Mouse (Mus musculus): ENCODE results near the gene Ipo13. TPM values are rescaled to one million over a fixed set of nuclear protein-coding genes. Genes with fewer than 3 reads are reported as not detected.
A peak's percentile ranks its signal among the peaks of the same experiment; 100 is the strongest.

Ipo13 gene
- polyA plus RNA-seq, 1 experiment from 2014 or later, result 64.1 TPM

GRCm38 (mm10) chr4:117908834-117909453 lies 5.9 kb downstream of the Ipo13 start:
- WGBS, result 51% methylated on average over 8 of the region's 8 CpGs
- peaks cover 29% of the 10 kb centered on the region for H3K4me1 ChIP-seq (ENCODE audit: control insufficient read depth, insufficient read depth, low read length)
- peak overlapping the region; percentile 42 for H3K4me2 ChIP-seq (ENCODE audit: low read length)
- no peaks in the 10 kb centered on the region for H3K9me3 ChIP-seq (replicated peaks; ENCODE audit: control insufficient read depth, low read length)
- H3K4me3 ChIP-seq (ENCODE audit: low read depth, low read length), result 0 out of 2 replicates have a peak overlapping the region, but pooled peaks have one; percentile 2
- H3K27me3 ChIP-seq (replicated peaks; ENCODE audit: control insufficient read depth, insufficient read depth, low read length), result no peaks in the 10 kb centered on the region
- H3K9ac ChIP-seq (ENCODE audit: low read length), result peak overlapping the region; percentile 44
- ATAC-seq (peak; percentile 90), DNase-seq (ENCODE audit: low spot score) (peak; percentile 89)
- H3K36me3 ChIP-seq (ENCODE audit: control insufficient read depth, insufficient read depth, low read length), result peaks cover 41% of the 10 kb centered on the region
- H3K27ac ChIP-seq (ENCODE audit: low read depth, low read length), result peak overlapping the region; percentile 77

GRCm38 (mm10) chr4:117906196-117906595 lies 8.6 kb downstream of the Ipo13 start:
- WGBS, result 89% methylated on average over 3 of the region's 3 CpGs
- no peak for ATAC-seq
- H3K36me3 ChIP-seq (ENCODE audit: control insufficient read depth, insufficient read depth, low read length), result peaks cover 58% of the 10 kb centered on the region

DNA sequence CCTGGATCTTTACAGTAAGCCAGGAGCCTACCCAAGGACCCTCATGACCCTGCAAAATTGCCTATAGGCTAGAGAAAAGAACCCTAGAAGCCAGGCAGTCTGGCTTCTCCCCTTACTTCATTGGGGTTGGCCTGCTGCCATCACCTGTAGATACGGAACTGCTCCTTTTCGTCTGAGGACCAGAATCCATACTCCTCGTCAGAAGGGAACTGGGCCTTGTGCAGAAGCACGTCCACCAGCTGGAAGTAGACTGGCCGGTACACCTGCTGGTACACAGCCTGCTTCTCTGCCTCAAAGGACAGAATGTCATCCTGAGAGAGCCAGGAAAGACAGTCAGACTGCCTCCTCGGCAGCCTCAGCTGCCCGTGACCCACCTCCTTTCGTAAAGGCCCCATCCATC lies 10.0 kb downstream of the Ipo13 start:
- Histone ChIP-seq H3K36me3 (ENCODE audit: control insufficient read depth, insufficient read depth, low read length) (peaks cover 66% of the 10 kb centered on the region), H3K27ac (ENCODE audit: low read depth, low read length) (no peak overlapping the region), H3K4me2 (ENCODE audit: low read length) (no peak overlapping the region), H3K9ac (ENCODE audit: low read length) (no peak overlapping the region), H3K4me3 (ENCODE audit: low read depth, low read length) (no peak overlapping the region), H3K27me3 (replicated peaks; ENCODE audit: control insufficient read depth, insufficient read depth, low read length) (no peaks in the 10 kb centered on the region), H3K4me1 (ENCODE audit: control insufficient read depth, insufficient read depth, low read length) (peaks cover 14% of the 10 kb centered on the region), H3K9me3 (replicated peaks; ENCODE audit: control insufficient read depth, low read length) (no peaks in the 10 kb centered on the region)
- WGBS, result 91% methylated on average over 8 of the region's 8 CpGs
- DNase-seq (ENCODE audit: low spot score) (no peak), ATAC-seq (no peak)

More at GRCm38 (mm10) chr4:117906196-117906595, 8.6 kb downstream of the Ipo13 start:
- no peak for DNase-seq (ENCODE audit: low spot score)
- Histone ChIP-seq H3K27ac (ENCODE audit: low read depth, low read length) (no peak overlapping the region), H3K9ac (ENCODE audit: low read length) (no peak overlapping the region), H3K4me1 (ENCODE audit: control insufficient read depth, insufficient read depth, low read length) (peaks cover 16% of the 10 kb centered on the region), H3K27me3 (replicated peaks; ENCODE audit: control insufficient read depth, insufficient read depth, low read length) (no peaks in the 10 kb centered on the region), H3K4me2 (ENCODE audit: low read length) (no peak overlapping the region), H3K9me3 (replicated peaks; ENCODE audit: control insufficient read depth, low read length) (no peaks in the 10 kb centered on the region), H3K4me3 (ENCODE audit: low read depth, low read length) (no peak overlapping the region)

DNA sequence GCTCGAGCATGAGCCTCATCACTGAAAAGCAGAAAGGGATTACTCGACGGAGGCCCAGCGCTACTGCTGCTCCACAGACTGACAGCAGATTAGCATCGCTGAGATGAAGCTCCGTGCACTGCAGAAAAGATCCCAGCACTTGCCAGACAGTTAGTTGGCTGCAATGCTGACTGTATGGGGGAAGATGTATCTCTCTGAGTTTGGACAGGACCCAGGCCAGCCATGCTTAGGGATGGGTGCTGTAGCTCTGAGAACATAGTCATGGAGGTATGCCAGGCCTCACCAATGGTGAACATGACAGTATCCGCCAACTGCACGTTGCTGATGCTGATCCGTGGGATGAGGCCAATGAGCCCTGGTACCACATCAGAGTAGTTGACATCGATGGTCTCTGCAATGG lies 10.7 kb downstream of the Ipo13 start:
- H3K9ac ChIP-seq (ENCODE audit: low read length), result no peak overlapping the region
- H3K9me3 ChIP-seq (replicated peaks; ENCODE audit: control insufficient read depth, low read length), result no peaks in the 10 kb centered on the region
- DNase-seq (ENCODE audit: low spot score), result no peak
- H3K36me3 ChIP-seq (ENCODE audit: control insufficient read depth, insufficient read depth, low read length), result peaks cover 73% of the 10 kb centered on the region
- ATAC-seq, result no peak
- 84% methylated on average over 10 of the region's 10 CpGs for WGBS
- peaks cover 7% of the 10 kb centered on the region for H3K4me1 ChIP-seq (ENCODE audit: control insufficient read depth, insufficient read depth, low read length)
- H3K4me3 ChIP-seq (ENCODE audit: low read depth, low read length), result no peak overlapping the region
- H3K4me2 ChIP-seq (ENCODE audit: low read length), result no peak overlapping the region
- no peaks in the 10 kb centered on the region for H3K27me3 ChIP-seq (replicated peaks; ENCODE audit: control insufficient read depth, insufficient read depth, low read length)
- no peak overlapping the region for H3K27ac ChIP-seq (ENCODE audit: low read depth, low read length)

- no peaks in the 10 kb centered on the region for H3K4me1 ChIP-seq (ENCODE audit: control insufficient read depth, insufficient read depth, low read length)
- WGBS, result 86% methylated on average over 3 of the region's 3 CpGs
- H3K4me3 ChIP-seq (ENCODE audit: low read depth, low read length), result no peak overlapping the region
- ATAC-seq (no peak), DNase-seq (ENCODE audit: low spot score) (no peak)
- peaks cover 93% of the 10 kb centered on the region for H3K36me3 ChIP-seq (ENCODE audit: control insufficient read depth, insufficient read depth, low read length)
- H3K27me3 ChIP-seq (replicated peaks; ENCODE audit: control insufficient read depth, insufficient read depth, low read length), result no peaks in the 10 kb centered on the region
- H3K9ac ChIP-seq (ENCODE audit: low read length), result no peak overlapping the region
- H3K9me3 ChIP-seq (replicated peaks; ENCODE audit: control insufficient read depth, low read length), result no peaks in the 10 kb centered on the region
- H3K4me2 ChIP-seq (ENCODE audit: low read length), result no peak overlapping the region
- H3K27ac ChIP-seq (ENCODE audit: low read depth, low read length), result no peak overlapping the region
These were observed 16.7 kb downstream of the Ipo13 start for GRCm38 (mm10) chr4:117898111-117898510.

GRCm38 (mm10) chr4:117896031-117896430 lies 18.8 kb downstream of the Ipo13 start:
- no peak overlapping the region for H3K9ac ChIP-seq (ENCODE audit: low read length)
- DNase-seq (ENCODE audit: low spot score), result no peak
- no peak for ATAC-seq
- no peaks in the 10 kb centered on the region for H3K27me3 ChIP-seq (replicated peaks; ENCODE audit: control insufficient read depth, insufficient read depth, low read length)
- H3K9me3 ChIP-seq (replicated peaks; ENCODE audit: control insufficient read depth, low read length), result no peaks in the 10 kb centered on the region
- H3K4me1 ChIP-seq (ENCODE audit: control insufficient read depth, insufficient read depth, low read length), result peaks cover 3% of the 10 kb centered on the region; the same call in 1 of the 2 replicates
- WGBS, result 95% methylated on average over 6 of the region's 6 CpGs
- H3K36me3 ChIP-seq (ENCODE audit: control insufficient read depth, insufficient read depth, low read length), result peaks cover 72% of the 10 kb centered on the region
- H3K4me3 ChIP-seq (ENCODE audit: low read depth, low read length), result no peak overlapping the region
- no peak overlapping the region for H3K27ac ChIP-seq (ENCODE audit: low read depth, low read length)
- no peak overlapping the region for H3K4me2 ChIP-seq (ENCODE audit: low read length)

DNA sequence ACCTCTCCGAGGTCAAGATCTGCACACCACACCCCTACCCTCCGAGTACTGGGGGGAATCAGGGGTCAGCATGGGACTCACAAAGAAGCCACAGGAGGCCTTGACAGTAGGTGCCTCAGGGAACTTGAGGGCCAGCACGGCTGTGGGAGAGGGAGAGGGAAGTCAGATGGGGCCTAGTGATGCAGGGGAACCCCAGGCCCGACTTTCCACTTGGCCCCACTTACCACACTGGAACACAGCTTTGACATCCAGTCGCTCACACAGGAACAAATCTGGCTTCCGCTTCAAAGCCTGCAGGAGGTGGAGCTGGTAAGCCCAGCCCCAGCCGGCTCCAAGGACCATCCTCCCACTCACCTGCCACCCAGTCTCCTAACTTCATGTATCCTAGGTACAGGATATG lies 19.5 kb downstream of the Ipo13 start:
- no peaks in the 10 kb centered on the region for H3K27me3 ChIP-seq (replicated peaks; ENCODE audit: control insufficient read depth, insufficient read depth, low read length)
- WGBS, result 78% methylated on average over 7 of the region's 7 CpGs
- H3K9me3 ChIP-seq (replicated peaks; ENCODE audit: control insufficient read depth, low read length), result no peaks in the 10 kb centered on the region
- DNase-seq (ENCODE audit: low spot score), result no peak
- no peak for ATAC-seq
- peaks cover 65% of the 10 kb centered on the region for H3K36me3 ChIP-seq (ENCODE audit: control insufficient read depth, insufficient read depth, low read length)
- H3K27ac ChIP-seq (ENCODE audit: low read depth, low read length), result no peak overlapping the region
- no peak overlapping the region for H3K4me3 ChIP-seq (ENCODE audit: low read depth, low read length)
- no peak overlapping the region for H3K4me2 ChIP-seq (ENCODE audit: low read length)
- peaks cover 3% of the 10 kb centered on the region; the same call in 1 of the 2 replicates for H3K4me1 ChIP-seq (ENCODE audit: control insufficient read depth, insufficient read depth, low read length)
- no peak overlapping the region for H3K9ac ChIP-seq (ENCODE audit: low read length)

DNA sequence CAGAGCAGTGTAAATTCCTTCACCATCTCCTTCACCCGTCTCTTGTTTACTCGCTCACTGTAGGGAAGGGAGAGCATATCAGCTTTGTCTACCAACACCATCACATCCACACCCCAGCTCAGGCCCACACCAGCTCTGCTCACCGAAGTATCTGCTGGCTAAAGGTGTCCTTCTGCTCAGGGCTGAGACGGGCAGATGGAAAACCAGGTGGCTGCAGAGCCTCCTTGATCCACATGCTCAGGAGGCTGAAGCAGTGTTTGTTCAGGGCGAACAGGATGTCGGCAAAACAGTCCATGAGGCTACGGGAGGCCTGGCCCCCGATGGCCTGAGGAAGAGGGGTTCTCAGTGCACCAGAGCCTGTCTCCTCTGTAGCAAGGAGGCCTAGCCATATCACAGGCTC lies 20.2 kb downstream of the Ipo13 start:
- H3K27ac ChIP-seq (ENCODE audit: low read depth, low read length), result no peak overlapping the region
- peaks cover 65% of the 10 kb centered on the region for H3K36me3 ChIP-seq (ENCODE audit: control insufficient read depth, insufficient read depth, low read length)
- ATAC-seq (no peak), DNase-seq (ENCODE audit: low spot score) (no peak)
- H3K4me1 ChIP-seq (ENCODE audit: control insufficient read depth, insufficient read depth, low read length), result peaks cover 3% of the 10 kb centered on the region; the same call in 1 of the 2 replicates
- no peaks in the 10 kb centered on the region for H3K27me3 ChIP-seq (replicated peaks; ENCODE audit: control insufficient read depth, insufficient read depth, low read length)
- 93% methylated on average over 8 of the region's 8 CpGs for WGBS
- H3K4me2 ChIP-seq (ENCODE audit: low read length), result no peak overlapping the region
- no peak overlapping the region for H3K4me3 ChIP-seq (ENCODE audit: low read depth, low read length)
- no peaks in the 10 kb centered on the region for H3K9me3 ChIP-seq (replicated peaks; ENCODE audit: control insufficient read depth, low read length)
- no peak overlapping the region for H3K9ac ChIP-seq (ENCODE audit: low read length)

DNA sequence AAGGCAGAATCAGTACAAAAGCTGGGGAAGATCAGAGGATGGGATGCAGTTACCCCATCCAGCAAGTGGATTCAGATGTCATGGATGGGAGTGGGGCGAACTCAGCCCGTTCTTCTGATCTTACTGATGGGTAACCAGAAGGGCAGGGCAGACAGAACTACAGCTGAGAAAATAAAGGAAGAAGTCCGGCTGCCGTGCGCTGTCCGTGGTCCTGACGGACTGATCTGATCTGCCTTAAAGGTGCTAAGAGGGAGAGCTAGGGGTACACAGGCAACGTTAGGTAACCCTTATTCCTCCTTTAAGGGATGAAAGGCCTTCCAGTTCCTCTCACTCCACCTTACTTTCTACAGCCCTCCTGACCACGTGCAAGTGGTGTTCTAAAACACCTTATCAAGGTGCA lies 21.4 kb downstream of the Ipo13 start:
- H3K27me3 ChIP-seq (replicated peaks; ENCODE audit: control insufficient read depth, insufficient read depth, low read length), result no peaks in the 10 kb centered on the region
- no peak overlapping the region for H3K9ac ChIP-seq (ENCODE audit: low read length)
- no peak for ATAC-seq
- DNase-seq (ENCODE audit: low spot score), result peak; percentile 22
- peaks cover 61% of the 10 kb centered on the region for H3K36me3 ChIP-seq (ENCODE audit: control insufficient read depth, insufficient read depth, low read length)
- 30% methylated on average over 9 of the region's 9 CpGs for WGBS
- no peaks in the 10 kb centered on the region for H3K9me3 ChIP-seq (replicated peaks; ENCODE audit: control insufficient read depth, low read length)
- H3K4me2 ChIP-seq (ENCODE audit: low read length), result no peak overlapping the region
- no peak overlapping the region for H3K27ac ChIP-seq (ENCODE audit: low read depth, low read length)
- peaks cover 3% of the 10 kb centered on the region; the same call in 1 of the 2 replicates for H3K4me1 ChIP-seq (ENCODE audit: control insufficient read depth, insufficient read depth, low read length)
- no peak overlapping the region for H3K4me3 ChIP-seq (ENCODE audit: low read depth, low read length)
